Mouse (Mus musculus) Muller cell, postnatal 12 days (primary cell): ENCODE measurements around the gene Oxld1.
A peak's percentile ranks its signal among the peaks of the same experiment; 100 is the strongest.
"Not testable (repeated sequence)": the region's sequence is repeated elsewhere in the genome, so short reads cannot be mapped to it uniquely, and the experiment has no call there.

Experiments
- DNase-seq: peaks from one replicate; pipeline ENCODE4 v3.0.0-alpha.2; 2015; ENCODE audit errors: inconsistent ontology term

The Oxld1 gene

GRCm38 (mm10) chr11:120423569-120424295 is 34.1 kb downstream of the Oxld1 start:
- DNase-seq, result peak; percentile 29

GRCm38 (mm10) chr11:120422651-120423568 is 35.0 kb downstream of the Oxld1 start:
- no peak for DNase-seq

- no peak for DNase-seq
Observed at GRCm38 (mm10) chr11:120418592-120418991, 39.3 kb downstream of the Oxld1 start.

- DNase-seq, result no peak
Observed at GRCm38 (mm10) chr11:120417852-120418251, 40.0 kb downstream of the Oxld1 start.

- DNase-seq, result not testable (repeated sequence)
Observed at GRCm38 (mm10) chr11:120413621-120414020, 44.2 kb downstream of the Oxld1 start.
